Mouse (Mus musculus): ENCODE results near the gene Gli2.

- no peak for TF ChIP-seq USF1 (IDR thresholded peaks at IDR 0.05; ENCODE audit: low read depth, low read length)
- no peak for TF ChIP-seq CTCF (IDR thresholded peaks at IDR 0.05 in 2 of 3, conservative IDR thresholded peaks at IDR 0.05 in 1 of 3; ENCODE audit: control insufficient read depth in 1 of 3, insufficient read depth in 1 of 3, low read depth in 2 of 3, low read length in 3 of 3, poor library complexity in 1 of 3, severe bottlenecking in 1 of 3)
- TF ChIP-seq POLR2A (IDR thresholded peaks at IDR 0.05; ENCODE audit: control insufficient read depth in 1 of 2, insufficient read depth in 1 of 2, low read depth in 1 of 2, low read length in 2 of 2, poor library complexity in 1 of 2), result no peak
- no peak for TF ChIP-seq ZC3H11A (IDR thresholded peaks at IDR 0.05; ENCODE audit: low read depth, low read length)
- TF ChIP-seq ETS1 (IDR thresholded peaks at IDR 0.05; ENCODE audit: low read depth, low read length), result no peak
- no peak for TF ChIP-seq MAFK (IDR thresholded peaks at IDR 0.05; ENCODE audit: borderline replicate concordance, low read depth, low read length)
- no peak for TF ChIP-seq CHD2 (IDR thresholded peaks at IDR 0.05; ENCODE audit: low read length)
Measured at GRCm38 (mm10) chr1:119055801-119056200, 2.4 kb upstream of the Gli2 start.

Data from MEL (cell line).